Mouse (Mus musculus): ENCODE data around the gene Srpx. TPM values are rescaled to one million over a fixed set of nuclear protein-coding genes. Genes with fewer than 3 reads are reported as not detected.

The Srpx gene
- total and polyA plus RNA-seq, 2 experiments from 2014 or later = 1.5 to 1.6 TPM

DNA sequence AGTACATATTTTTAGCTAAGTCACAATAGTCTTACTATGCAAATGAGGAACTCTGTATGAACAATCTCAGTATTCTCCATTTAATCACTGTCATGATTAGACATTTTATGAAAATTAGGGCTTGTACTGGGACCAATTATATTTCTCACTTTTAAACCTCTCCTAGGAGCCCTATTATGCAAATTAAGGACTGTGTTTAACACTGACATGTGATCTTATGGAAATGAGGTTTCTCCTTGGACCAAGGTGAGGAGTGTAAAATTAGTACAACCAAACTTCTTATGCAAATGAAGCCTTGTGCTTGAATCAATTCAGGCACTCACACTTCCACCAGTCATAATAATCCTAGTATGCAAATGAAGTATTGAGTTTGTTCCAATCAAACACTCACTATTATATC lies 107.3 kb downstream of the Srpx start:
- TF ChIP-seq CTCF (IDR thresholded peaks at IDR 0.05) = no peak
- no peak for ATAC-seq (ENCODE audit: low FRiP score)
- H3K36me3 ChIP-seq (ENCODE audit: insufficient read depth, low read length) = no peaks in the 10 kb centered on the region
- H3K27ac ChIP-seq (ENCODE audit: low read depth, low read length) = no peak overlapping the region
- no peak overlapping the region for H3K9ac ChIP-seq (replicated peaks; ENCODE audit: low read length, poor library complexity, severe bottlenecking)
- DNase-seq (ENCODE audit: low spot score) = no peak
- H3K4me2 ChIP-seq (ENCODE audit: low read depth, low read length, poor library complexity, severe bottlenecking) = no peak overlapping the region
- no peaks in the 10 kb centered on the region for H3K27me3 ChIP-seq (ENCODE audit: insufficient read depth, low read length)
- H3K4me1 ChIP-seq (ENCODE audit: insufficient read depth, low read length) = no peaks in the 10 kb centered on the region
- H3K9me3 ChIP-seq (ENCODE audit: low read length) = no peaks in the 10 kb centered on the region
- no peak overlapping the region for H3K4me3 ChIP-seq (ENCODE audit: low read depth, low read length)

- no peak overlapping the region for H3K9ac ChIP-seq (replicated peaks; ENCODE audit: low read length, poor library complexity, severe bottlenecking)
- no peaks in the 10 kb centered on the region for H3K9me3 ChIP-seq (ENCODE audit: low read length)
- no peak for TF ChIP-seq CTCF (IDR thresholded peaks at IDR 0.05)
- ATAC-seq (ENCODE audit: low FRiP score) (no peak), DNase-seq (ENCODE audit: low spot score) (no peak)
- no peaks in the 10 kb centered on the region for H3K4me1 ChIP-seq (ENCODE audit: insufficient read depth, low read length)
- 93% methylated on average over 1 of the region's 1 CpGs for WGBS
- H3K27ac ChIP-seq (ENCODE audit: low read depth, low read length) = no peak overlapping the region
- no peak overlapping the region for H3K4me3 ChIP-seq (ENCODE audit: low read depth, low read length)
- no peaks in the 10 kb centered on the region for H3K36me3 ChIP-seq (ENCODE audit: insufficient read depth, low read length)
- H3K4me2 ChIP-seq (ENCODE audit: low read depth, low read length, poor library complexity, severe bottlenecking) = no peak overlapping the region
- no peaks in the 10 kb centered on the region for H3K27me3 ChIP-seq (ENCODE audit: insufficient read depth, low read length)
Measured at GRCm38 (mm10) chrX:10007675-10008270, 109.7 kb downstream of the Srpx start.

DNA sequence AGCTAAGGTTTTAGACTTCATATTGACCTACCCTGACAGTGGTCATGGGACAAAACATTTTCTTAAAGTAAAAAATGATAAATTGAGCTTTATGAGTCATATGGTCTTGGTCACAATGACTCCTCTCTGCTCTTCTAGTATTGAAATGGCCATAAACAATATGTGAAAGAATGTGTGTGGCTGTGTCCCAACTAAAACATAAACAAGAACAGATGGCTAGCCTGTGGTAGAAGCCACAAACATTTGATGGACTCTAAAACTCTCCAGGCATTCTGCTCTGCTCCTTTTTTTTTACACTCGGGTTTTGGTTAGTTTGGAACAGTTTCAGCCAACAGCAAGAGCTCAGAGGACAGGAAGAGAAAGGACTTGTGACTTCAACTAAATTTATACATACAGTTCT lies 111.6 kb downstream of the Srpx start:
- no peaks in the 10 kb centered on the region for H3K4me1 ChIP-seq (ENCODE audit: insufficient read depth, low read length)
- H3K27me3 ChIP-seq (ENCODE audit: insufficient read depth, low read length) = no peaks in the 10 kb centered on the region
- no peak for ATAC-seq (ENCODE audit: low FRiP score)
- H3K9ac ChIP-seq (replicated peaks; ENCODE audit: low read length, poor library complexity, severe bottlenecking) = no peak overlapping the region
- DNase-seq (ENCODE audit: low spot score) = no peak
- H3K4me3 ChIP-seq (ENCODE audit: low read depth, low read length) = no peak overlapping the region
- WGBS = 65% methylated on average over 1 of the region's 1 CpGs
- H3K36me3 ChIP-seq (ENCODE audit: insufficient read depth, low read length) = no peaks in the 10 kb centered on the region
- H3K27ac ChIP-seq (ENCODE audit: low read depth, low read length) = no peak overlapping the region
- TF ChIP-seq CTCF (IDR thresholded peaks at IDR 0.05) = no peak
- no peak overlapping the region for H3K4me2 ChIP-seq (ENCODE audit: low read depth, low read length, poor library complexity, severe bottlenecking)
- no peaks in the 10 kb centered on the region for H3K9me3 ChIP-seq (ENCODE audit: low read length)

- TF ChIP-seq CTCF (IDR thresholded peaks at IDR 0.05) = no peak
- DNase-seq (ENCODE audit: low spot score) (no peak), ATAC-seq (ENCODE audit: low FRiP score) (no peak)
- Histone ChIP-seq H3K9ac (replicated peaks; ENCODE audit: low read length, poor library complexity, severe bottlenecking) (no peak overlapping the region), H3K27me3 (ENCODE audit: insufficient read depth, low read length) (no peaks in the 10 kb centered on the region), H3K4me1 (ENCODE audit: insufficient read depth, low read length) (no peaks in the 10 kb centered on the region), H3K4me3 (ENCODE audit: low read depth, low read length) (no peak overlapping the region), H3K4me2 (ENCODE audit: low read depth, low read length, poor library complexity, severe bottlenecking) (no peak overlapping the region), H3K27ac (ENCODE audit: low read depth, low read length) (no peak overlapping the region), H3K9me3 (ENCODE audit: low read length) (no peaks in the 10 kb centered on the region), H3K36me3 (ENCODE audit: insufficient read depth, low read length) (no peaks in the 10 kb centered on the region)
- 53% methylated on average over 1 of the region's 1 CpGs for WGBS
Measured at GRCm38 (mm10) chrX:10000718-10001117, 116.8 kb downstream of the Srpx start.

Other genes with a start within 250 kb of the Srpx start
- 0.27 and 0.28 TPM in 2 replicates for gene Sytl5, start 232.1 kb downstream of the Srpx start, total RNA-seq (2014; rRNA removed)
- gene Sytl5, start 232.1 kb downstream of the Srpx start, polyA plus RNA-seq (2015; fragmentation: Nextera tagmentation; extraction: Ambion mirVana) = 0.26 and 0.36 TPM in 2 replicates
- 22.9 and 24.6 TPM in 2 replicates for gene Rpgr, start 99.2 kb upstream of the Srpx start, total RNA-seq (2014; rRNA removed)
- 25.4 and 28.4 TPM in 2 replicates for gene Rpgr, start 99.2 kb upstream of the Srpx start, polyA plus RNA-seq (2015; fragmentation: Nextera tagmentation; extraction: Ambion mirVana)
- gene Otc, start 134.6 kb upstream of the Srpx start, total RNA-seq (2014; rRNA removed) = not detected in 2 replicates
- not detected in 2 replicates for gene Otc, start 134.6 kb upstream of the Srpx start, polyA plus RNA-seq (2015; fragmentation: Nextera tagmentation; extraction: Ambion mirVana)